Mouse (Mus musculus): ENCODE measurements around the gene Fstl4.

DNA sequence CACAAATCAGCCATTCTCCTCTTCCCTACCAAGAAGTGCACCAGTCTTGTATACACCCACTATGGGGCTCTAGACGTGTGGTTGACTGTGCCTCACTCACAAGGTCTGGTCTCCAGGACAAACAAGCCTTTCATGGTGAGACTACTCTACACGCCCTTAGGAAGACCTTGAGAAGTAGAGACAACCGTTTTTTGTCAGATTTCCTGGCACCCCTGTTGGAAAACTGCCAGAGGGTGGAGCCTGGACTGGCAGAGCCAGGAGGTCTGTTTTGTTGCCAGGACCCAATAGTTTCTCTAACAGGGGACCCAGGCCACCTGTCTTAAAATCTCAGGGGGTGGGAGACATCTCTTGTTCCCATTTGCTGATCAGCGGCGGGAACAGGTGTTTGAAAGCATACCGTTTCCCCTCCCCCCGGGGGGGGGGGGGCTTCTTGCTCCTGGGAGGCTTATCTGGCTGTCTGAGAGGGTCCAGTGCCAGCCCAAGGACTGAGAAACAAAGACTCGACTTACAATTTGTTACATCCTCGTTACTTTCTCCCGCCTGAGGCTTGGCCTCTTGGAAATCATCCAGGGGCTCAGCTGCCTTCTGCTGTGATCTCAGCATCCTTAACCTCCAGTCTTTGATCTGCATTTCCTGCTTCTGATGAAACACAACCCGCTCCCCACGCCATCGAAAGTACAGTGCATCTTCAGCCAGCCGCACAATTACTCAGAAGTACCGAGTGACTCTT, 155.0 kb downstream of the Fstl4 start:
- TF ChIP-seq GATA1 (IDR thresholded peaks at IDR 0.05; ENCODE audit: borderline replicate concordance, low read length) (no peak), FLI1 (IDR thresholded peaks at IDR 0.05; ENCODE audit: low read length) (no peak)

Measured in megakaryocyte, embryonic 14.5 days (primary cell).